Mouse (Mus musculus) C2C12 (cell line): ENCODE results near the gene Sycp2. TPM values are rescaled to one million over a fixed set of nuclear protein-coding genes. Genes with fewer than 3 reads are reported as not detected.

Experiments used
- H3K27me3 ChIP-seq: one replicate; pipeline ENCODE4 v1.6.1; 2011; ENCODE audit not compliant: control insufficient read depth, insufficient read depth, insufficient read length
- H3K36me3 ChIP-seq: one replicate; pipeline ENCODE4 v1.6.1; 2011; ENCODE audit not compliant: control insufficient read depth, insufficient read depth
- H3K4me3 ChIP-seq: one replicate; pipeline ENCODE4 v1.5.1; 2011; ENCODE audit warnings: mild to moderate bottlenecking, control low read depth; ENCODE audit not compliant: poor library complexity, insufficient read depth, severe bottlenecking
- H3K79me2 ChIP-seq: one replicate; pipeline ENCODE4 v1.6.1; 2011; ENCODE audit not compliant: control insufficient read depth, insufficient read depth
- H3K79me3 ChIP-seq: one replicate; pipeline ENCODE4 v1.6.1; 2011; ENCODE audit warnings: low read depth, control low read depth
- H3ac ChIP-seq: one replicate; pipeline ENCODE3; 2011; ENCODE audit warnings: low read depth; ENCODE audit not compliant: control insufficient read depth, insufficient read length
- CEBPB ChIP-seq: IDR thresholded peaks from one replicate; pipeline ENCODE4 v1.6.1; 2011; ENCODE audit warnings: low read depth, mild to moderate bottlenecking, control low read depth, moderate library complexity
- CTCF ChIP-seq: IDR thresholded peaks from one replicate; pipeline ENCODE4 v1.5.1; 2011; ENCODE audit not compliant: control insufficient read depth, insufficient read depth, insufficient read length
- FOSL1 ChIP-seq: IDR thresholded peaks from one replicate; pipeline ENCODE4 v1.8.0; 2011; ENCODE audit warnings: mild to moderate bottlenecking, low read length; ENCODE audit not compliant: poor library complexity, insufficient read depth, severe bottlenecking
- MAX ChIP-seq: IDR thresholded peaks from one replicate; pipeline ENCODE4 v1.6.1; 2011; ENCODE audit warnings: mild to moderate bottlenecking, control low read depth
- MYOD1 ChIP-seq: IDR thresholded peaks from one replicate; pipeline ENCODE4 v1.6.1; 2011; ENCODE audit warnings: low read depth; ENCODE audit not compliant: control insufficient read depth, insufficient read length
- MYOG ChIP-seq: IDR thresholded peaks from one replicate; pipeline ENCODE4 v1.6.1; 2011; ENCODE audit not compliant: control insufficient read depth, insufficient read length; ENCODE audit errors: extremely low read depth
- USF1 ChIP-seq: IDR thresholded peaks from one replicate; pipeline ENCODE4 v1.6.1; 2011; ENCODE audit warnings: low read depth, mild to moderate bottlenecking, control low read depth, moderate library complexity
- polyA plus RNA-seq: library from polyadenylated mRNA; unstranded; fragments of >200 nt; fragmentation: generic; extraction: Trizol; gene quantifications from one replicate; pipeline ENCODE4 v1.2.1, GENCODE M21; 2012; ENCODE audit warnings: missing spikeins

The Sycp2 gene
- polyA plus RNA-seq, 1 experiment, result not detected

DNA sequence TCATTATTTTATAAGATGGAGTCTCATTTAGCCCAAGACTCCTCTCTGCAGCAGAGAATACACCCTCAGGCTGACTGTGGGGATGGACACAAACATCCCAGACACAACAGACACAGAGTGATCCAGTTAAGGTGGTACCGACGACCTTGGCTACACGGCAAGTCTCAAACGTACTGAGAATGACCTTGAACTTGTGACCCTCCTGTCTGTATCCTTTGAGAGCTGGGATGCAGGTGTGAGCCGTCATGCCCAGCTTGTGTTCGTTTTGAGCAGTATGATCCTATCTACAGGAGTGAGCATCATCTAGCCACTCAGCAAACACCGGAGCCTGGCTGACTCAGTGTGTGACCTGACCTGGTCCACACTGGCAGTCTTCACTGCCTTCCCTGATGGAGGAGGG is 93.9 kb downstream of the Sycp2 start:
- Histone ChIP-seq H3K79me2 (no peaks in the 10 kb centered on the region), H3K79me3 (no peaks in the 10 kb centered on the region), H3K36me3 (no peaks in the 10 kb centered on the region), H3ac (no peak overlapping the region), H3K27me3 (no peaks in the 10 kb centered on the region), H3K4me3 (no peak overlapping the region)
- TF ChIP-seq MYOD1, result no peak
- TF ChIP-seq CTCF, result no peak
- no peak for TF ChIP-seq MAX
- no peak for TF ChIP-seq MYOG
- no peak for TF ChIP-seq CEBPB
- no peak for TF ChIP-seq USF1
- TF ChIP-seq FOSL1, result no peak

- no peaks in the 10 kb centered on the region for H3K79me2 ChIP-seq
- no peaks in the 10 kb centered on the region for H3K36me3 ChIP-seq
- H3ac ChIP-seq, result no peak overlapping the region
Observed at GRCm38 (mm10) chr2:178304669-178305068, 102.8 kb downstream of the Sycp2 start.

GRCm38 (mm10) chr2:178304188-178304529 is 103.3 kb downstream of the Sycp2 start:
- Histone ChIP-seq H3K4me3 (no peak overlapping the region), H3K79me2 (no peaks in the 10 kb centered on the region), H3K27me3 (no peaks in the 10 kb centered on the region), H3K36me3 (no peaks in the 10 kb centered on the region), H3K79me3 (no peaks in the 10 kb centered on the region), H3ac (no peak overlapping the region)
- no peak for TF ChIP-seq CEBPB
- TF ChIP-seq MYOD1, result no peak
- TF ChIP-seq FOSL1, result no peak
- no peak for TF ChIP-seq USF1
- TF ChIP-seq MYOG, result no peak
- no peak for TF ChIP-seq MAX
- TF ChIP-seq CTCF, result no peak

More at GRCm38 (mm10) chr2:178304669-178305068, 102.8 kb downstream of the Sycp2 start:
- Histone ChIP-seq H3K27me3 (no peaks in the 10 kb centered on the region), H3K79me3 (no peaks in the 10 kb centered on the region), H3K4me3 (no peak overlapping the region)
- TF ChIP-seq CTCF, result no peak
- TF ChIP-seq USF1, result no peak
- TF ChIP-seq MAX, result no peak
- TF ChIP-seq FOSL1, result no peak

GRCm38 (mm10) chr2:178303453-178304187 is 103.9 kb downstream of the Sycp2 start:
- H3K27me3 ChIP-seq, result no peaks in the 10 kb centered on the region
- no peak overlapping the region for H3K4me3 ChIP-seq
- H3ac ChIP-seq, result no peak overlapping the region
- no peaks in the 10 kb centered on the region for H3K36me3 ChIP-seq
- H3K79me3 ChIP-seq, result no peaks in the 10 kb centered on the region
- no peaks in the 10 kb centered on the region for H3K79me2 ChIP-seq
- TF ChIP-seq MAX (no peak), USF1 (no peak), FOSL1 (no peak), MYOD1 (no peak), MYOG (no peak), CTCF (no peak), CEBPB (no peak)

Other genes starting within 250 kb of the Sycp2 start
- gene Ppp1r3d, start 6.8 kb upstream of the Sycp2 start, polyA plus RNA-seq, result not detected
- gene Fam217b, start 6.8 kb upstream of the Sycp2 start, polyA plus RNA-seq, result not detected
- gene Cdh26, start 22.8 kb upstream of the Sycp2 start, polyA plus RNA-seq, result not detected